In the genomic region with DNA sequence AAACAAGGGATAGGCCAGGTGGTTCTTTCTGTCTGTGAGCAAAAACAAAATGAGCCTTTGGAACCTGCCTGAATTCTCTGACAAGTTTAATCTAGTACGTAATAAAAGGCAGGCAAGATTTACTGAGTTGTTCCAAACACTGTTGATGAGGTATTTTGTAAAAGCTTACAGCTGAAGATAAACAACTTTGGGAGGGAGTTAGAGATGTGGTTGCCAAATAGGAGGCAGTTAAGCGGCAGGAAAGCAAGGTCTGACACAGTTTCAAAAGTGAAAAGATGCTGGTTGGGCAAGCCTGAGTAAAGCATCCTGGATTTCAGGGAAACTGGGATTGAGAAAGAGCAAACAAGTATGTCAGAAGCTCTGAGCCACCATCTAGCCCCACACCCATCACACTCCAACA, we compare ENCODE assay signal across 29 mouse cellular contexts. TPM values are rescaled to one million over a fixed set of nuclear protein-coding genes. Genes with fewer than 3 reads are reported as not detected.
DNase-seq lines count a peak whose midpoint lies in the region; ATAC-seq and TF ChIP-seq lines count a peak whose summit lies in the region.
"Had no signal": no experiment of that assay in that cellular context is flagged by ENCODE, and none has a peak within 500 bp of the region (broad histone marks: within the 10 kb centered on the region; RNA-seq: fewer than 3 reads in every experiment).

No protein-coding gene starts in this region.

- H3K4me2 ChIP-seq in kidney, postnatal 0 days (ENCODE audit: low read length): no peak overlapping the region
- no peak overlapping the region for H3K4me2 ChIP-seq in lung, embryonic 15.5 days
- H3K4me2 ChIP-seq: embryonic facial prominence, embryonic 13.5 days; embryonic facial prominence, embryonic 15.5 days; forebrain, embryonic 12.5 days had no signal

- no peaks in the 10 kb centered on the region for H3K27me3 ChIP-seq in kidney, postnatal 0 days (ENCODE audit: insufficient read depth, low read length)
- H3K27me3 ChIP-seq in lung, embryonic 15.5 days: no peaks in the 10 kb centered on the region
- H3K27me3 ChIP-seq: CH12.LX; embryonic facial prominence, embryonic 13.5 days; embryonic facial prominence, embryonic 15.5 days; forebrain, embryonic 12.5 days; Patski had no signal

- no peak overlapping the region for H3K27ac ChIP-seq in kidney, postnatal 0 days
- H3K27ac ChIP-seq in lung, embryonic 15.5 days: no peak overlapping the region
- H3K27ac ChIP-seq: embryonic facial prominence, embryonic 13.5 days; embryonic facial prominence, embryonic 15.5 days; forebrain, embryonic 10.5 days; forebrain, embryonic 12.5 days had no signal

- no peak overlapping the region for H3K9ac ChIP-seq in kidney, postnatal 0 days (ENCODE audit: low read depth, low read length)
- no peak overlapping the region for H3K9ac ChIP-seq in lung, embryonic 15.5 days
- H3K9ac ChIP-seq: embryonic facial prominence, embryonic 13.5 days; embryonic facial prominence, embryonic 15.5 days; forebrain, embryonic 12.5 days had no signal

- peak; percentile 25 for DNase-seq in kidney, postnatal 0 days (ENCODE audit: low spot score)
- DNase-seq in kidney, adult 9 months: no peak
- DNase-seq in lung, postnatal 14 days: no peak
- DNase-seq in lung, postnatal 10 days: peak; percentile 21
- peak; percentile 33 for DNase-seq in lung, postnatal 36 days
- no peak for DNase-seq in spleen, postnatal 10 days (ENCODE audit: low spot score in 2 of 2)
- DNase-seq in heart, adult 11 months: no peak
- DNase-seq: adrenal gland, adult 8-10 months; adrenal gland, postnatal 14 days; adrenal gland, postnatal 36 days; B cell, adult 2 months; cerebellum, adult 11-12 months; cerebellum, adult 2 months; cerebellum, adult 9-10 months; cerebellum, postnatal 10 days; cerebellum, postnatal 25 days; embryo, embryonic 11 days had no signal

- H3K4me3 ChIP-seq in kidney, postnatal 0 days (replicated peaks; ENCODE audit: low read depth, low read length): no peak overlapping the region
- H3K4me3 ChIP-seq in lung, embryonic 15.5 days: no peak overlapping the region
- H3K4me3 ChIP-seq: embryonic facial prominence, embryonic 13.5 days; embryonic facial prominence, embryonic 15.5 days; erythroblast, embryonic 14.5 days; forebrain, embryonic 10.5 days; forebrain, embryonic 12.5 days had no signal

- no peaks in the 10 kb centered on the region for H3K4me1 ChIP-seq in kidney, postnatal 0 days (replicated peaks; ENCODE audit: insufficient read depth, low read length)
- 0 out of 2 replicates have a peak, but pooled peaks cover 8% of the 10 kb centered on the region for H3K4me1 ChIP-seq in lung, embryonic 15.5 days
- H3K4me1 ChIP-seq: embryonic facial prominence, embryonic 13.5 days; embryonic facial prominence, embryonic 15.5 days; forebrain, embryonic 10.5 days; forebrain, embryonic 12.5 days had no signal

- ATAC-seq in kidney, postnatal 0 days (replicated peaks; ENCODE audit: low FRiP score, low read depth): no peak
- ATAC-seq in lung, embryonic 15.5 days (ENCODE audit: borderline replicate concordance, extremely low read depth, low FRiP score, low TSS enrichment): peak; percentile 49; the same call in 1 of the 2 replicates
- ATAC-seq: activated CD4-positive, CD25-positive, alpha-beta regulatory T cell, adult 4 months; CD4-positive, CD25-positive, alpha-beta regulatory T cell, adult 4 months; forebrain, embryonic 14.5 days; Patski had no signal

- no peaks in the 10 kb centered on the region for H3K36me3 ChIP-seq in kidney, postnatal 0 days (ENCODE audit: insufficient read depth, low read length)
- H3K36me3 ChIP-seq in lung, embryonic 15.5 days: no peaks in the 10 kb centered on the region
- H3K36me3 ChIP-seq: embryonic facial prominence, embryonic 13.5 days; embryonic facial prominence, embryonic 15.5 days; forebrain, embryonic 10.5 days; forebrain, embryonic 12.5 days; G1E had no signal

- no peak for TF ChIP-seq CTCF in kidney, postnatal 0 days (IDR thresholded peaks at IDR 0.05; ENCODE audit: low read depth)

- H3K9me3 ChIP-seq in kidney, postnatal 0 days (replicated peaks; ENCODE audit: low read length): no peaks in the 10 kb centered on the region
- H3K9me3 ChIP-seq in lung, embryonic 15.5 days: no peaks in the 10 kb centered on the region
- H3K9me3 ChIP-seq: embryonic facial prominence, embryonic 13.5 days; embryonic facial prominence, embryonic 15.5 days; forebrain, embryonic 10.5 days; forebrain, embryonic 12.5 days had no signal

- WGBS in kidney, postnatal 0 days: 52% methylated on average over 2 of the region's 2 CpGs
- 41% methylated on average over 2 of the region's 2 CpGs for WGBS in lung, embryonic 15.5 days

RNA-seq across cellular contexts. Expression of gene Astn2, which starts 59.8 kb away (rescaled TPM):
- 0.22 and 0.24 TPM in 2 replicates for polyA plus RNA-seq in kidney, postnatal 0 days (2015; fragmentation: Nextera tagmentation; extraction: Ambion mirVana)
- 0.92 and 0.97 TPM in 2 replicates for polyA plus RNA-seq in lung, embryonic 15.5 days (2015; fragmentation: Nextera tagmentation; extraction: Ambion mirVana)
- polyA plus RNA-seq: activated CD4-positive, CD25-positive, alpha-beta regulatory T cell, adult 4 months; CD4-positive, CD25-positive, alpha-beta regulatory T cell, adult 4 months; erythroblast, embryonic 14.5 days; G1E had no signal

Comparison
In these comparisons a context has a peak if more than half of its experiments do, and no peak if none do; other contexts are left out.
1. DNase-seq: peak in kidney, postnatal 0 days (single experiment), lung, postnatal 10 days (single experiment) and lung, postnatal 36 days (single experiment); none in kidney, adult 9 months (single experiment), lung, postnatal 14 days (single experiment), spleen, postnatal 10 days (0 of 2) and heart, adult 11 months (single experiment).